In genomic region chr16:94258366-94259310, GRCm38 (mm10) we compare ENCODE assay signal across 9 mouse cellular contexts. TPM values are rescaled to one million over a fixed set of nuclear protein-coding genes. Genes with fewer than 3 reads are reported as not detected.
A peak's percentile ranks its signal among the peaks of the same experiment; 100 is the strongest.
DNase-seq lines count a peak whose midpoint lies in the region; ATAC-seq and TF ChIP-seq lines count a peak whose summit lies in the region.
"Had no signal": no experiment of that assay in that cellular context is flagged by ENCODE, and none has a peak within 500 bp of the region (broad histone marks: within the 10 kb centered on the region; RNA-seq: fewer than 3 reads in every experiment).

No protein-coding gene starts in this region.

- DNase-seq in MN1 (ENCODE audit: low spot score) = peak; percentile 76
- DNase-seq in cerebellum, adult 2 months = peak; percentile 53 to 62
- peak; percentile 44 to 90 for DNase-seq in frontal cortex, adult 2 months (ENCODE audit: extremely low spot score in 1 of 2, low spot score in 1 of 2)
- DNase-seq in layer of hippocampus, postnatal 14 days (ENCODE audit: low spot score in 2 of 2) = peak; percentile 76 to 89
- peak; percentile 80 to 88 for DNase-seq in right cerebral cortex, adult 2 months (ENCODE audit: low spot score in 2 of 2)
- DNase-seq in urinary bladder, postnatal 25 days (ENCODE audit: low spot score) = peak; percentile 73

- peak; percentile 83 for TF ChIP-seq CTCF in cerebellum, adult 2 months (IDR thresholded peaks at IDR 0.05; ENCODE audit: borderline replicate concordance, insufficient read depth, low read depth, low read length)

- H3K9me3 ChIP-seq in hindbrain, embryonic 15.5 days = no peaks in the 10 kb centered on the region
- H3K9me3 ChIP-seq: limb, embryonic 12.5 days had no signal

- H3K27ac ChIP-seq in cerebellum, adult 2 months (ENCODE audit: insufficient read depth, low read length) = no peak overlapping the region
- H3K27ac ChIP-seq in hindbrain, embryonic 15.5 days (replicated peaks) = no peak overlapping the region
- H3K27ac ChIP-seq: limb, embryonic 12.5 days had no signal

- WGBS in cerebellum, adult 2 months = 71% methylated on average over 14 of the region's 14 CpGs
- 62% methylated on average over 14 of the region's 14 CpGs for WGBS in hindbrain, embryonic 15.5 days

- H3K27me3 ChIP-seq in cerebellum, adult 2 months (ENCODE audit: control insufficient read depth, insufficient read depth, low read length) = no peaks in the 10 kb centered on the region
- no peaks in the 10 kb centered on the region for H3K27me3 ChIP-seq in hindbrain, embryonic 15.5 days

- no peaks in the 10 kb centered on the region for H3K36me3 ChIP-seq in hindbrain, embryonic 15.5 days
- H3K36me3 ChIP-seq: limb, embryonic 12.5 days had no signal

- H3K9ac ChIP-seq in hindbrain, embryonic 15.5 days = no peak overlapping the region
- H3K9ac ChIP-seq: limb, embryonic 12.5 days had no signal

- no peak overlapping the region for H3K4me3 ChIP-seq in cerebellum, adult 2 months (replicated peaks; ENCODE audit: insufficient read depth, low read depth, low read length)
- no peak overlapping the region for H3K4me3 ChIP-seq in hindbrain, embryonic 15.5 days
- H3K4me3 ChIP-seq: limb, embryonic 12.5 days had no signal

- no peak for TF ChIP-seq POLR2A in cerebellum, adult 2 months (IDR thresholded peaks at IDR 0.05; ENCODE audit: borderline replicate concordance, insufficient read depth, low read length)

- no peak overlapping the region for H3K4me2 ChIP-seq in hindbrain, embryonic 15.5 days
- H3K4me2 ChIP-seq: limb, embryonic 12.5 days had no signal

- no peaks in the 10 kb centered on the region for H3K4me1 ChIP-seq in cerebellum, adult 2 months (ENCODE audit: control insufficient read depth, insufficient read depth, low read length)
- no peaks in the 10 kb centered on the region for H3K4me1 ChIP-seq in hindbrain, embryonic 15.5 days (replicated peaks)

- peak; percentile 83; the same call in 1 of the 2 replicates for ATAC-seq in hindbrain, embryonic 15.5 days (ENCODE audit: low FRiP score, low read depth)
- ATAC-seq in megakaryocyte, adult 5-6 weeks (ENCODE audit: poor library complexity, severe bottlenecking) = peak; percentile 90

RNA-seq across cellular contexts. Expression of gene Hlcs, which starts 54.7 kb away (rescaled TPM):
- 17.5 and 19.3 TPM in 2 replicates for polyA plus RNA-seq in cerebellum, adult 2 months (2012; rRNA removed)
- 11.6 and 12.5 TPM in 2 replicates for polyA plus RNA-seq in frontal cortex, adult 2 months (2012; rRNA removed)
- polyA plus RNA-seq in hindbrain, embryonic 15.5 days (2015; fragmentation: Nextera tagmentation; extraction: Ambion mirVana) = 9.4 and 9.6 TPM in 2 replicates
- total RNA-seq in layer of hippocampus, postnatal 14 days (2021) = 10 to 100 TPM; 12.8 to 13.7 TPM
- 22.8 and 25.3 TPM in 2 replicates for total RNA-seq in megakaryocyte, adult 5-6 weeks (2015)
- total RNA-seq in megakaryocyte, adult 5-6 weeks (2017) = 14.8 and 21.9 TPM in 2 replicates
